Mouse (Mus musculus) inflammation-experienced regulatory T-cells, adult 16 weeks (primary cell): ENCODE data around the gene Dock6. TPM values are rescaled to one million over a fixed set of nuclear protein-coding genes. Genes with fewer than 3 reads are reported as not detected.

Source experiments
- polyA plus RNA-seq: library from polyadenylated mRNA; unstranded; fragments of 100-300 nt; shearing (Covaris generic); gene quantifications from one replicate; pipeline ENCODE4 v1.2.1, GENCODE M21; 2017

Dock6 gene
- polyA plus RNA-seq = 5.5 TPM

DNA sequence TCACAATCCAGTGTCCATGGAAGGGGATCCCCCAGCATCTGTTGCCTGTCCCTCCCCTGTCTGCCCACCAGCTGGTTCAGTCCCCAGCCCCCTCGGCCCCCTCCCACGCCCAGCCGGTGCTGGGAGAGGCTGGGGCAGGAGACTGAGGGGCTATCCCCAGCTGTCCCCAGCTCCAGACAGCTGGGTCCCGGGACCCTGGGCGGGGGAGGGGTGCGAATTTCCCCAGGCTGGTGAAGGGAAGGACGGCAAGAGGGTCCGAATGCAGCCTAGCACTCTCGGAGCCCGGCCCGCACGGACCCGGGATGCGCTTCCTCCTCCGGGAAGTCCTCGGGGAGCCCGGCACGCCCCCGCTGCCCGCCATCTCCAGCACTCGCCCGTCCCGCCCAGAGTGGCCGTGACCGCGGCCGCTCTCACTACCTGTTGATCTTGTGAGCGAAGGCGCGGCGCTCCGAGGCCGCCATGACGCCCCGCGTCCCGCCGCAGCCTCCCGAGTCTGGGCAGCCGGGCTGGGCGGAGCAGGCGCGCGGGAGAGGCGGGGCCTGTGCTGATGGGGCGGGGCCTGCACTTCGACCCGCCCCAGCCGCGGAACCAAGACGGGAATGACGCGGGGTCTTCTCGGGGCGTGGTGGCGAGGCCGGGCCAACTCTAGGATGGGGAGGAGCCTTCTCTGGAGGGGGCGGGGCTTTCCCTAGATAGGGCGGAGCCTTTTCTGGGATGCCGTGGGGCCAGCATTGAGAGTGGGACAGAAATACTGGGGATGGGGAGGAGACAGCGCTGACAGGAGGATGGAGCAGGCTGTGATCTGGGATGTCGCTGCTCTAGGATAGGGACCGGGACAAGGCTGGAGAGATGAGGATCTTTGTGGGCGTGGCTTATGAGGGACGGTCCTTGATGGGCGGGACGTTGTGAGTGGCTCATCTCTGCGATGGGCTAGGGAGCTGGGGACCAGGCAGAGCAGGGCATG, at the start of gene Dock6:
Gene Dock6 (minus strand): TSS at position 508 of the 964 bp plus-strand sequence.

DNA sequence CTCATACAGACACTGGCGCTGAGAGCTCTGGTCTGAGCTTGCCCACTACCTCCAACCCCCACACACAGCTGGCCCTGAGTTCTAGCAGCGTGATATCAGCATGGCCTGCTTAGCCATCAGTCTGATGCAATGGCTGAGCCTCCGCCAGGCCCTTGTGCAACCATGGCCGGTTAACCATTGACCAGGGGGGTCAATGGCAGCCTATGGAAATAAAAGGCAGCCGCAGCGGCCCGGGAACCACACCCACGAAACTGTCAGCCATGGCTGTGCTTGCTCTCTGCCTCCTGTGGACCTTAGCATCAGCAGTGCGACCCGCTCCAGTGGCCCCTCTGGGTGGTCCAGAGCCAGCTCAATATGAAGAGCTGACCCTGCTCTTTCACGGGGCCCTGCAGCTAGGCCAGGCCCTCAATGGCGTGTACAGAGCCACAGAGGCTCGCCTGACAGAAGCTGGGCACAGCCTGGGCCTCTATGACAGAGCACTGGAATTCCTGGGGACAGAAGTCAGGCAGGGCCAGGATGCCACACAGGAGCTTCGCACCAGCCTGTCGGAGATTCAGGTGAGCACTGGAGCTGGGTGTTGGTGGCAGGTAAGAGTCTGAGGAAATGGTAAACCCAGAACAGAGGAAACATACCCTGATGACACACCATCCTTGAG, 17.1 kb downstream of the Dock6 start, which contains the start of gene Angptl8:
Gene Angptl8 (plus strand): TSS at position 253 of the 655 bp plus-strand sequence.

DNA sequence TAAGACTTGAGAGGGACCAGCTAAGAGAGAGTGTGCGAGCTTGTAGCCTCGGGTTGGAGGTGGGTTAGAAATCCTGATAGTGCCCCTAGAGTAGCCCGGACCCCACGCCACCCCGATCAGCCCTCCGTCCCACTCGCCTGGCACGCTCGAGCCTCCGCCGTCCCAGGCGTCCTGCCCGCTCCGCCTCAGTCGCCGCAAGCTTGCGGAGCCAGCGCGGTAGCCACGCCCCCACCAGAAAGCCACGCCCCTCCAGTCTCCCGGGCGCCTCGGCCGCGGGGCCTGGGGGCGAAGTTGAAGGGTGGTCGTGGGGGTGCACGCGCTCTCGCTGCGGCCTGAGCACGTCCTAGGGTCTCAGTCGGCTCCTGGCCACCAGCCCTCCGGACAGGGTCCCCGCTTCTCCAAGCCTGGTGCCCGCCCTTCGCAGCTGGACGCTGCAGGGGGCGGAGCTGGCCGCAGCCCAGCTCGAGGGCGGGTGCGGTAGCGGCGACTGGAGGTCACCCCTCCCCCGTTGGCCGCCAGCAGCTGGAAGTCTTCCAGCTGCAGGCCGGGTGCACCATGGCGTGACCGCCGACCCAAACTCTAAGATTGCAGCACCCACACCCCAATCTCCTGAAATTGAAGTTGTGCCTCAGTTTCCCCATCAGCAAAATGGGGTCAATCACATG, 54.0 kb downstream of the Dock6 start, which contains the start of gene Kank2:
Gene Kank2 (minus strand): TSS at position 400 of the 665 bp plus-strand sequence.

DNA sequence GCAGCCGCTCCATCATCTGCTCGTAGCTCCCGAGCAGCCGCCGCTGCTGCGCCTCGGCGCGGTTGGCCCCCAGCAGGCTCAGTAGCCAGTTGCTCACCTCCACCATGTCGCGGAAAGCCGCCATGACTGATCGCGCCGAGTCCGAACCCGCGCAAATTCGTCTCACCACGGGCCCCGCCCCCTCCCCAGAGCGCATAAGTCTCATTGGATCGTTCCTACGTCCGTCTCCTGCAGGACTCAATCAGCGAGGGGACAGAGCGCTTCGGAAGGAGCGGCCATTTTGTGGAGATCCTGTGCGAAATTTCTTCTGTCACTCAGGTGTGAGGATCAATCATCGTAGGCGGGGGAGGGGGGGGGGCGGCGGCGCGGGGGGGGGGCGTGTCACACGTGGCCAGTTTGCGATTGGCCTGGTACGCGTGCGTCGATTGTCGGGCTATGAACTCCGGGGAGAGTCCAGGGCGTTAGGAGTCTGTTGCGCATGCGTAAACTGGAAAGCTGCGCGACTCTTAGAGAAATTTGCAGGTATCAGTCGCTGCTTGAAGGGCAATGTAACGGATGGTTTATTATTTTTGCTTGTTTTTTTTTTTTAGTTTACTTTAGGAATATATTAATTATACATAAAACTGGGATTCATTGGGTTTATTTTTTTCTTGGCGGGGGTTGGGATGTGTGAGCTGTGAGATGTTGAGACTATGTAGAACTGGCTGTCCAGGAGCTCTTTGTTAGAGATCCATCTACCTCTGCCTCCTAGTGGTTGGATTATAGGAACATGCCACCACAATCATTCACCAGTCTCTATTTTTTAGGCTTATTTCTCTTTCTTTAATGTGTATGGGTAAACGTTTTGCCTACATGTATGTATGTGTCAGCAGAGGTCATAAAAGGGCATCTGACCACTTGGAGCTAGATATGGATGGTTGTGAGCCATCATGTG, 92.0 kb downstream of the Dock6 start, which contains the start of gene Spc24:
Gene Spc24 (minus strand): TSS at position 149 of the 934 bp plus-strand sequence.

Other genes starting within 250 kb of the Dock6 start
- gene Smarca4, start 236.5 kb downstream of the Dock6 start, polyA plus RNA-seq = 71.6 TPM
- 32.4 TPM for gene Ldlr, start 129.2 kb downstream of the Dock6 start, polyA plus RNA-seq
- gene Spc24, start 92.3 kb downstream of the Dock6 start, polyA plus RNA-seq = 7.4 TPM
- not detected for gene Kank2, start 53.9 kb downstream of the Dock6 start, polyA plus RNA-seq
- not detected for gene Angptl8, start 17.1 kb downstream of the Dock6 start, polyA plus RNA-seq
- gene Rab3d, start 65.6 kb upstream of the Dock6 start, polyA plus RNA-seq = 17.7 TPM
- 0.46 TPM for gene Ccdc159, start 74.8 kb upstream of the Dock6 start, polyA plus RNA-seq
- gene Tmem205, start 74.9 kb upstream of the Dock6 start, polyA plus RNA-seq = 10.4 TPM
- 2.4 TPM for gene Plppr2, start 84.4 kb upstream of the Dock6 start, polyA plus RNA-seq
- gene Swsap1, start 103.1 kb upstream of the Dock6 start, polyA plus RNA-seq = 10.9 TPM
- gene Epor, start 110.9 kb upstream of the Dock6 start, polyA plus RNA-seq = 0.94 TPM
- gene Rgl3, start 136.8 kb upstream of the Dock6 start, polyA plus RNA-seq = 0.20 TPM
- not detected for gene Ccdc151, start 150.0 kb upstream of the Dock6 start, polyA plus RNA-seq
- gene Prkcsh, start 150.2 kb upstream of the Dock6 start, polyA plus RNA-seq = 93.9 TPM
- gene Elavl3, start 199.4 kb upstream of the Dock6 start, polyA plus RNA-seq = not detected
- gene Gm49318, start 218.6 kb upstream of the Dock6 start, polyA plus RNA-seq = not detected
- gene Zfp653, start 218.7 kb upstream of the Dock6 start, polyA plus RNA-seq = 8.2 TPM
- 50.8 TPM for gene Ecsit, start 232.8 kb upstream of the Dock6 start, polyA plus RNA-seq
- not detected for gene Cnn1, start 246.6 kb upstream of the Dock6 start, polyA plus RNA-seq